Mouse (Mus musculus) intestine, embryonic 16.5 days (tissue): ENCODE results near the gene Wnt1. TPM values are rescaled to one million over a fixed set of nuclear protein-coding genes. Genes with fewer than 3 reads are reported as not detected.

Experiments
- ATAC-seq: fragments of 200-750 bp; cut with Nextera tagmentation; 2 replicates; pipeline ENCODE4 v1.8.0; 2017; ENCODE audit warnings: moderate TSS enrichment, moderate library complexity
- H3K27ac ChIP-seq: fragments of 300-500 bp; sonication (generic); 2 replicates; pipeline ENCODE4 v1.5.1; 2014; ENCODE audit warnings: mild to moderate bottlenecking, low read length
- H3K27me3 ChIP-seq: fragments of 300-500 bp; sonication (generic); replicated peaks from 2 replicates; pipeline ENCODE4 v1.6.1; 2014; ENCODE audit warnings: low read length, control low read depth, mixed read lengths; ENCODE audit not compliant: control insufficient read depth, insufficient read depth
- H3K36me3 ChIP-seq: fragments of 300-500 bp; sonication (generic); 2 replicates; pipeline ENCODE4 v1.6.1; 2014; ENCODE audit warnings: low read length, control low read depth; ENCODE audit not compliant: control insufficient read depth, insufficient read depth
- H3K4me1 ChIP-seq: fragments of 300-500 bp; sonication (generic); 2 replicates; pipeline ENCODE4 v1.6.1; 2014; ENCODE audit warnings: low read length, control low read depth, mixed read lengths; ENCODE audit not compliant: control insufficient read depth, insufficient read depth
- H3K4me2 ChIP-seq: fragments of 300-500 bp; sonication (generic); 2 replicates; pipeline ENCODE4 v1.6.1; 2014; ENCODE audit warnings: low read depth, low read length, control low read depth
- H3K4me3 ChIP-seq: fragments of 300-500 bp; sonication (generic); 2 replicates; pipeline ENCODE4 v1.5.1; 2014; ENCODE audit warnings: mild to moderate bottlenecking, low read length
- H3K9ac ChIP-seq: fragments of 300-500 bp; sonication (generic); 2 replicates; pipeline ENCODE4 v1.6.1; 2014; ENCODE audit warnings: low read depth, low read length
- H3K9me3 ChIP-seq: fragments of 300-500 bp; sonication (generic); 2 replicates; pipeline ENCODE4 v1.6.1; 2016; ENCODE audit warnings: low read length, control low read depth; ENCODE audit not compliant: control insufficient read depth
- WGBS: fragments of 180-500 bp; shearing (Covaris S2); extraction: QIAGEN DNeasy Blood & Tissue Kit; methylation state at CpG from one replicate; pipeline ENCODE4 v1.1.7; 2014; 5-methylcytosine and 5-hydroxymethylcytosine counted together
- polyA plus RNA-seq: library from polyadenylated mRNA; unstranded; fragments of >200 nt; fragmentation: Nextera tagmentation; extraction: Ambion mirVana; gene quantifications from 2 replicates; pipeline ENCODE4 v1.2.1, GENCODE M21; 2015

The Wnt1 gene
- polyA plus RNA-seq, 1 experiment from 2014 or later, result not detected

DNA sequence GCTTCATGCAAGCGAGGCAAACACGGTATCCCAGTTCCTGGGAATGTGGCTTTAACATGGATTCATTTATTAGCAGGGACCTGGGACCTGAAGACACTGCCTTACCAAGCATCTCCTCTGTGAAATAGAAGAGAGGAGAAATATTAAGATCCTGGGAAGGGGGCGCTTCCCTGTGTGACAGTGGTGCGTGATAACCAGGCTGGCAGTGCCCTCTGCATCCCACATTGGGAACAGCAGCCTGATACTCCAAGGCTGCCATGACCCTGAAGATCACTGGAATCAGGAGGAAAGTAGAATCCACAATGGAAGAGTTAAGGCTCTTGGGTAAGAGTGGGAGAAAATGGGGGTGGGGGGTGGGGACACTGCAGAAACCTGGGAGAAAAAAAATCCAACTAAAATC, 1.7 kb upstream of the Wnt1 start:
- Histone ChIP-seq H3K36me3 (no peaks in the 10 kb centered on the region), H3K27me3 (peaks cover 56% of the 10 kb centered on the region), H3K4me2 (no peak overlapping the region), H3K9me3 (no peaks in the 10 kb centered on the region), H3K4me3 (no peak overlapping the region), H3K27ac (no peak overlapping the region), H3K9ac (no peak overlapping the region), H3K4me1 (peaks cover 21% of the 10 kb centered on the region)
- 30% methylated on average over 4 of the region's 4 CpGs for WGBS
- no peak for ATAC-seq

DNA sequence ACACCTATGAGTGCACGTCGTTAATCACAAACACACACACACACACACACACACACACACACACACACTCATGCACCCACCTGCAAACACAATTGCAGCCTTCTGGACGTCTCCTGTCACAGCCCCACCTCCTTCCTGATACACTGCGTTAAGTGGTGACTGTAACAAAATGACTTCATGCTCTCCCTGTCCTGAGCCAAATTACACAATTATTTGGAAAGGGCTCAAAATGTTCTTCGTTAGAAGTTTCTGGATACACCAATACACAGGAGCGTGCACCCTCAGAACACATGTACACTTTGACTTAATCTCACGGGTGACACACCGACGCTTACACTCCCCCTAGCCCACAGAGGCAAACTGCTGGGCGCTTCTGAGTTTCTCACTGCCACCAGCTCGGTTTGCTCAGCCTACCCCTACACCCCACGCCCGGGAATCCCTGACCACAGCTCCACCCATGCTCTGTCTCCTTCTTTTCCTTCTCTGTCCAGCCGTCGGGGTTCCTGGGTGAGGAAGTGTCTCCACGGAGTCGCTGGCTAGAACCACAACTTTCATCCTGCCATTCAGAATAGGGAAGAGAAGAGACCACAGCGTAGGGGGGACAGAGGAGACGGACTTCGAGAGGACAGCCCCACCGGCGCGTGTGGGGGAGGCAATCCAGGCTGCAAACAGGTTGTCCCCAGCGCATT, 541 bp upstream of the Wnt1 start:
- no peaks in the 10 kb centered on the region for H3K36me3 ChIP-seq
- peaks cover 66% of the 10 kb centered on the region for H3K27me3 ChIP-seq
- 12% methylated on average over 24 of the region's 24 CpGs for WGBS
- H3K9me3 ChIP-seq, result no peaks in the 10 kb centered on the region
- H3K27ac ChIP-seq, result no peak overlapping the region
- H3K4me2 ChIP-seq, result no peak overlapping the region
- H3K9ac ChIP-seq, result no peak overlapping the region
- peak; percentile 12; the same call in 1 of the 2 replicates for ATAC-seq
- H3K4me3 ChIP-seq, result peak overlapping the region; percentile 11; the same call in 1 of the 2 replicates
- peaks cover 24% of the 10 kb centered on the region for H3K4me1 ChIP-seq

GRCm38 (mm10) chr15:98790761-98791160, 1.1 kb downstream of the Wnt1 start:
- Histone ChIP-seq H3K4me3 (peak overlapping the region; percentile 40), H3K4me2 (peak overlapping the region; percentile 52), H3K9me3 (no peaks in the 10 kb centered on the region), H3K36me3 (no peaks in the 10 kb centered on the region), H3K27me3 (peaks cover 82% of the 10 kb centered on the region), H3K27ac (no peak overlapping the region), H3K9ac (no peak overlapping the region), H3K4me1 (peaks cover 24% of the 10 kb centered on the region)
- no peak for ATAC-seq
- under 1% methylated on average over 23 of the region's 23 CpGs for WGBS

- Histone ChIP-seq H3K4me3 (peak overlapping the region; percentile 40), H3K36me3 (no peaks in the 10 kb centered on the region), H3K4me1 (peaks cover 24% of the 10 kb centered on the region), H3K9ac (no peak overlapping the region), H3K27ac (no peak overlapping the region), H3K9me3 (no peaks in the 10 kb centered on the region), H3K4me2 (peak overlapping the region; percentile 52), H3K27me3 (peaks cover 84% of the 10 kb centered on the region)
- no peak for ATAC-seq
- 1% methylated on average over 12 of the region's 12 CpGs for WGBS
These were observed 1.6 kb downstream of the Wnt1 start for GRCm38 (mm10) chr15:98791221-98791620.

- Histone ChIP-seq H3K9ac (no peak overlapping the region), H3K9me3 (no peaks in the 10 kb centered on the region), H3K4me1 (peaks cover 24% of the 10 kb centered on the region), H3K27ac (no peak overlapping the region), H3K27me3 (peaks cover 90% of the 10 kb centered on the region), H3K4me2 (no peak overlapping the region; the same call in 1 of the 2 replicates), H3K36me3 (no peaks in the 10 kb centered on the region), H3K4me3 (peak overlapping the region; percentile 6; the same call in 1 of the 2 replicates)
- ATAC-seq, result no peak
- under 1% methylated on average over 23 of the region's 23 CpGs for WGBS
These were observed 2.1 kb downstream of the Wnt1 start for GRCm38 (mm10) chr15:98791771-98792170.

DNA sequence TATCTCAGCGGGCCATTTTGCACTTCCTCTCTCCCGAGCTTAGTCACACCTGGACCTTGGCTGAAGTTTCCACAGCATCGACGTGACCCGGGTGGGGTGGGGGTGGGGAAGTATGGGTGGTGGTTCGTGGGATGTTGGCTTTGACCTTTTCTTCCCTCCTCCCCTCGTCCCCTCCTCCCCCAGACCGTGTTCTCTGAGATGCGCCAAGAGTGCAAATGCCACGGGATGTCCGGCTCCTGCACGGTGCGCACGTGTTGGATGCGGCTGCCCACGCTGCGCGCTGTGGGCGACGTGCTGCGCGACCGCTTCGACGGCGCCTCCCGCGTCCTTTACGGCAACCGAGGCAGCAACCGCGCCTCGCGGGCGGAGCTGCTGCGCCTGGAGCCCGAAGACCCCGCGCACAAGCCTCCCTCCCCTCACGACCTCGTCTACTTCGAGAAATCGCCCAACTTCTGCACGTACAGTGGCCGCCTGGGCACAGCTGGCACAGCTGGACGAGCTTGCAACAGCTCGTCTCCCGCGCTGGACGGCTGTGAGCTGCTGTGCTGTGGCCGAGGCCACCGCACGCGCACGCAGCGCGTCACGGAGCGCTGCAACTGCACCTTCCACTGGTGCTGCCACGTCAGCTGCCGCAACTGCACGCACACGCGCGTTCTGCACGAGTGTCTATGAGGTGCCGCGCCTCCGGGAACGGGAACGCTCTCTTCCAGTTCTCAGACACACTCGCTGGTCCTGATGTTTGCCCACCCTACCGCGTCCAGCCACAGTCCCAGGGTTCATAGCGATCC, 2.8 kb downstream of the Wnt1 start:
- Histone ChIP-seq H3K9me3 (no peaks in the 10 kb centered on the region), H3K9ac (no peak overlapping the region), H3K27ac (no peak overlapping the region), H3K4me3 (peak overlapping the region; percentile 31), H3K4me1 (peaks cover 27% of the 10 kb centered on the region), H3K27me3 (peaks cover 94% of the 10 kb centered on the region), H3K4me2 (peak overlapping the region; percentile 43), H3K36me3 (no peaks in the 10 kb centered on the region)
- ATAC-seq, result no peak
- WGBS, result 1% methylated on average over 75 of the region's 75 CpGs

GRCm38 (mm10) chr15:98793141-98793698, 3.6 kb downstream of the Wnt1 start:
- Histone ChIP-seq H3K36me3 (no peaks in the 10 kb centered on the region), H3K27ac (no peak overlapping the region), H3K4me2 (0 out of 2 replicates have a peak overlapping the region, but pooled peaks have one; percentile 43), H3K4me3 (peak overlapping the region; percentile 31), H3K9ac (no peak overlapping the region), H3K9me3 (no peaks in the 10 kb centered on the region), H3K27me3 (peaks cover 95% of the 10 kb centered on the region), H3K4me1 (peaks cover 27% of the 10 kb centered on the region)
- ATAC-seq, result no peak
- WGBS, result 2% methylated on average over 13 of the region's 13 CpGs

- Histone ChIP-seq H3K27ac (no peak overlapping the region), H3K4me1 (peaks cover 13% of the 10 kb centered on the region), H3K27me3 (peaks cover 82% of the 10 kb centered on the region), H3K36me3 (no peaks in the 10 kb centered on the region), H3K4me2 (no peak overlapping the region), H3K9me3 (no peaks in the 10 kb centered on the region), H3K9ac (no peak overlapping the region), H3K4me3 (no peak overlapping the region)
- 5% methylated on average over 13 of the region's 13 CpGs for WGBS
- ATAC-seq, result peak; percentile 35; the same call in 1 of the 2 replicates
These were observed 7.3 kb downstream of the Wnt1 start for GRCm38 (mm10) chr15:98796803-98797595.
